In genomic region chr7:46390226-46390625, GRCm38 (mm10) we compare ENCODE assay signal across 26 mouse cellular contexts. TPM values are rescaled to one million over a fixed set of nuclear protein-coding genes. Genes with fewer than 3 reads are reported as not detected.
DNase-seq lines count a peak whose midpoint lies in the region; ATAC-seq and TF ChIP-seq lines count a peak whose summit lies in the region.
"Had no signal": no experiment of that assay in that cellular context is flagged by ENCODE, and none has a peak within 500 bp of the region (broad histone marks: within the 10 kb centered on the region; RNA-seq: fewer than 3 reads in every experiment).

No protein-coding gene starts in this region.

- no peak for ATAC-seq in liver, postnatal 0 days
- ATAC-seq in liver, embryonic 12.5 days: no peak
- ATAC-seq in granulocyte monocyte progenitor cell, adult 5-6 weeks (replicated peaks; ENCODE audit: poor library complexity, severe bottlenecking): 0 out of 2 replicates have a peak, but pooled peaks have one; percentile 28
- no peak for ATAC-seq in midbrain, embryonic 15.5 days (replicated peaks)
- ATAC-seq: forebrain, embryonic 14.5 days had no signal

- 46% methylated on average over 4 of the region's 4 CpGs for WGBS in liver, postnatal 0 days (ENCODE audit: insufficient replicate concordance)
- WGBS in liver, embryonic 12.5 days (ENCODE audit: insufficient replicate concordance): 40% methylated on average over 4 of the region's 4 CpGs
- 45% methylated on average over 4 of the region's 4 CpGs for WGBS in thymus, adult 2 months
- WGBS in midbrain, embryonic 15.5 days: 67% methylated on average over 4 of the region's 4 CpGs

- no peak for DNase-seq in liver, postnatal 0 days
- DNase-seq in thymus, adult 2 months: no peak
- no peak for DNase-seq in thymus, postnatal 25 days
- no peak for DNase-seq in adrenal gland, adult 18-20 months (ENCODE audit: low spot score in 2 of 2)
- DNase-seq: adrenal gland, adult 8-10 months; adrenal gland, postnatal 36 days; cerebellum, adult 8-10 months; cerebellum, postnatal 14 days; embryo, embryonic 11 days; gastrocnemius, adult 2 months; gastrocnemius, postnatal 25 days; heart, adult 11 months; heart, postnatal 14 days had no signal

- TF ChIP-seq POLR2A in thymus, adult 2 months (IDR thresholded peaks at IDR 0.05; ENCODE audit: control insufficient read depth, extremely low read depth, insufficient read depth, low read length, poor library complexity): no peak

- H3K9me3 ChIP-seq in liver, postnatal 0 days (ENCODE audit: low read length): no peaks in the 10 kb centered on the region
- H3K9me3 ChIP-seq in liver, embryonic 12.5 days (replicated peaks): no peaks in the 10 kb centered on the region
- no peaks in the 10 kb centered on the region for H3K9me3 ChIP-seq in midbrain, embryonic 15.5 days
- H3K9me3 ChIP-seq: embryonic facial prominence, embryonic 15.5 days; forebrain, embryonic 10.5 days; heart, embryonic 15.5 days had no signal

- H3K27me3 ChIP-seq in liver, postnatal 0 days (ENCODE audit: insufficient read depth, low read length): peaks cover 20% of the 10 kb centered on the region
- H3K27me3 ChIP-seq in liver, embryonic 12.5 days (replicated peaks): peaks cover 36% of the 10 kb centered on the region
- H3K27me3 ChIP-seq in thymus, adult 2 months (ENCODE audit: control insufficient read depth, insufficient read depth, low read length): no peaks in the 10 kb centered on the region; the same call in 1 of the 2 replicates
- H3K27me3 ChIP-seq in midbrain, embryonic 15.5 days (replicated peaks): peaks cover 19% of the 10 kb centered on the region

- H3K27ac ChIP-seq in liver, postnatal 0 days (ENCODE audit: low read depth): peak overlapping the region; percentile 44; the same call in 1 of the 2 replicates
- H3K27ac ChIP-seq in liver, embryonic 12.5 days: no peak overlapping the region
- H3K27ac ChIP-seq in thymus, adult 2 months (ENCODE audit: control insufficient read depth, insufficient read depth, low read length): peak overlapping the region; percentile 62
- no peak overlapping the region for H3K27ac ChIP-seq in midbrain, embryonic 15.5 days
- H3K27ac ChIP-seq: embryonic facial prominence, embryonic 15.5 days; forebrain, embryonic 10.5 days; gastrocnemius, adult 2 months; heart, embryonic 15.5 days; hindbrain, embryonic 14.5 days had no signal

- H3K9ac ChIP-seq in liver, postnatal 0 days (replicated peaks): no peak overlapping the region
- H3K9ac ChIP-seq in liver, embryonic 12.5 days: no peak overlapping the region
- no peak overlapping the region for H3K9ac ChIP-seq in midbrain, embryonic 15.5 days
- H3K9ac ChIP-seq: embryonic facial prominence, embryonic 15.5 days; heart, embryonic 15.5 days; hindbrain, embryonic 14.5 days had no signal

- no peak overlapping the region for H3K4me2 ChIP-seq in liver, postnatal 0 days (ENCODE audit: low read depth, low read length)
- no peak overlapping the region for H3K4me2 ChIP-seq in liver, embryonic 12.5 days
- H3K4me2 ChIP-seq in midbrain, embryonic 15.5 days: no peak overlapping the region
- H3K4me2 ChIP-seq: embryonic facial prominence, embryonic 15.5 days; heart, embryonic 11.5 days; heart, embryonic 15.5 days; hindbrain, embryonic 14.5 days had no signal

- no peak overlapping the region for H3K4me3 ChIP-seq in liver, postnatal 0 days (ENCODE audit: low read depth, low read length)
- no peak overlapping the region for H3K4me3 ChIP-seq in liver, embryonic 12.5 days
- H3K4me3 ChIP-seq in thymus, adult 2 months (ENCODE audit: control insufficient read depth, insufficient read depth, low read length): no peak overlapping the region
- H3K4me3 ChIP-seq in midbrain, embryonic 15.5 days: no peak overlapping the region
- H3K4me3 ChIP-seq: embryonic facial prominence, embryonic 15.5 days; erythroblast, embryonic 14.5 days; forebrain, embryonic 10.5 days; gastrocnemius, adult 2 months; heart, embryonic 15.5 days had no signal

- H3K4me1 ChIP-seq in liver, postnatal 0 days (ENCODE audit: insufficient read depth): no peaks in the 10 kb centered on the region
- no peaks in the 10 kb centered on the region for H3K4me1 ChIP-seq in liver, embryonic 12.5 days
- peaks cover 46% of the 10 kb centered on the region for H3K4me1 ChIP-seq in thymus, adult 2 months (replicated peaks; ENCODE audit: control insufficient read depth, insufficient read depth, low read length)
- peaks cover 5% of the 10 kb centered on the region; the same call in 1 of the 2 replicates for H3K4me1 ChIP-seq in midbrain, embryonic 15.5 days
- H3K4me1 ChIP-seq: embryonic facial prominence, embryonic 15.5 days; forebrain, embryonic 10.5 days; heart, embryonic 15.5 days had no signal

- H3K36me3 ChIP-seq in liver, postnatal 0 days (replicated peaks; ENCODE audit: insufficient read depth, low read length): no peaks in the 10 kb centered on the region
- no peaks in the 10 kb centered on the region for H3K36me3 ChIP-seq in liver, embryonic 12.5 days
- H3K36me3 ChIP-seq in thymus, adult 2 months (ENCODE audit: control insufficient read depth, insufficient read depth, low read length): no peaks in the 10 kb centered on the region
- no peaks in the 10 kb centered on the region for H3K36me3 ChIP-seq in midbrain, embryonic 15.5 days (replicated peaks)
- H3K36me3 ChIP-seq: embryonic facial prominence, embryonic 15.5 days; forebrain, embryonic 10.5 days; heart, embryonic 15.5 days had no signal

- TF ChIP-seq CTCF in liver, postnatal 0 days (IDR thresholded peaks at IDR 0.05; ENCODE audit: low read depth): no peak
- TF ChIP-seq CTCF in thymus, adult 2 months (IDR thresholded peaks at IDR 0.05; ENCODE audit: borderline replicate concordance, control insufficient read depth, extremely low read depth, insufficient read depth, low read length, poor library complexity): no peak

- no peak for TF ChIP-seq EP300 in liver, postnatal 0 days (IDR thresholded peaks at IDR 0.05; ENCODE audit: low read depth)

RNA-seq across cellular contexts. Expression of gene Kcnc1, which starts 6.1 kb away (rescaled TPM):
- 0.07 TPM in 1 of 2 replicates, not detected in the other for polyA plus RNA-seq in liver, postnatal 0 days (2015; fragmentation: Nextera tagmentation; extraction: Ambion mirVana)
- polyA plus RNA-seq in liver, embryonic 12.5 days (2016; fragmentation: Nextera tagmentation; extraction: Ambion mirVana): 0.10 and 0.17 TPM in 2 replicates
- polyA plus RNA-seq in thymus, adult 2 months (2012; rRNA removed): 1.3 and 1.6 TPM in 2 replicates
- 2.9 TPM in 1 of 2 replicates, not detected in the other for total RNA-seq in granulocyte monocyte progenitor cell, adult 5-6 weeks (2014; fragmentation: Nextera tagmentation)
- 0.09 TPM in 1 of 2 replicates, not detected in the other for total RNA-seq in granulocyte monocyte progenitor cell, adult 5-6 weeks (2017)
- under 1 TPM; 0.19 to 0.36 TPM for total RNA-seq in adrenal gland, adult 18-20 months (2021)
- 15.2 and 17.0 TPM in 2 replicates for polyA plus RNA-seq in midbrain, embryonic 15.5 days (2015; fragmentation: Nextera tagmentation; extraction: Ambion mirVana)
- polyA plus RNA-seq: heart, embryonic 15.5 days had no signal

RNA-seq across cellular contexts. Expression of gene Myod1, which starts 14.0 kb away (rescaled TPM):
- polyA plus RNA-seq in liver, postnatal 0 days (2015; fragmentation: Nextera tagmentation; extraction: Ambion mirVana): 0.09 TPM in 1 of 2 replicates, not detected in the other
- polyA plus RNA-seq in liver, embryonic 12.5 days (2016; fragmentation: Nextera tagmentation; extraction: Ambion mirVana): 0.36 and 1.4 TPM in 2 replicates
- 0.05 TPM in 1 of 2 replicates, not detected in the other for polyA plus RNA-seq in thymus, adult 2 months (2012; rRNA removed)
- not detected in 2 replicates for total RNA-seq in granulocyte monocyte progenitor cell, adult 5-6 weeks (2014; fragmentation: Nextera tagmentation)
- not detected in 2 replicates for total RNA-seq in granulocyte monocyte progenitor cell, adult 5-6 weeks (2017)
- total RNA-seq in adrenal gland, adult 18-20 months (2021): not detected
- 0.09 and 0.14 TPM in 2 replicates for polyA plus RNA-seq in midbrain, embryonic 15.5 days (2015; fragmentation: Nextera tagmentation; extraction: Ambion mirVana)
- total RNA-seq: adrenal gland, adult 8-10 months; adrenal gland, postnatal 36 days; common myeloid progenitor, adult 5-6 weeks; ES-E14; heart, postnatal 14 days; hematopoietic stem cell, adult 5-6 weeks had no signal
- polyA plus RNA-seq: erythroblast, embryonic 14.5 days; forebrain, embryonic 10.5 days; forebrain, embryonic 14.5 days had no signal

Comparison
In these comparisons a context has a peak if more than half of its experiments do, and no peak if none do; other contexts are left out.
1. H3K27ac ChIP-seq: peak in liver, postnatal 0 days (single experiment) and thymus, adult 2 months (single experiment); none in liver, embryonic 12.5 days (single experiment) and midbrain, embryonic 15.5 days (single experiment).